Mouse (Mus musculus) intestine, embryonic 14.5 days (tissue): ENCODE results near the gene Col20a1. TPM values are rescaled to one million over a fixed set of nuclear protein-coding genes. Genes with fewer than 3 reads are reported as not detected.

Experiments
- ATAC-seq: fragments of 200-750 bp; cut with Nextera tagmentation; replicated peaks from 2 replicates; pipeline ENCODE4 v1.8.0; 2017; ENCODE audit warnings: low read depth, moderate number of reproducible peaks, moderate TSS enrichment, moderate library complexity; ENCODE audit not compliant: low FRiP score, low TSS enrichment
- DNase-seq: peaks from one replicate; pipeline ENCODE4 v3.0.0-alpha.2; 2018; ENCODE audit warnings: low spot score
- H3K27ac ChIP-seq: fragments of 300-500 bp; sonication (generic); 2 replicates; pipeline ENCODE4 v1.5.1; 2014; ENCODE audit warnings: low read depth, mild to moderate bottlenecking, control low read depth
- H3K27me3 ChIP-seq: fragments of 300-500 bp; sonication (generic); replicated peaks from 2 replicates; pipeline ENCODE4 v1.6.1; 2014; ENCODE audit warnings: low read length, control low read depth; ENCODE audit not compliant: control insufficient read depth, insufficient read depth
- H3K36me3 ChIP-seq: fragments of 300-500 bp; sonication (generic); 2 replicates; pipeline ENCODE4 v1.6.1; 2014; ENCODE audit warnings: low read length, control low read depth; ENCODE audit not compliant: control insufficient read depth, insufficient read depth
- H3K4me1 ChIP-seq: fragments of 300-500 bp; sonication (generic); replicated peaks from 2 replicates; pipeline ENCODE4 v1.6.1; 2014; ENCODE audit warnings: low read length, control low read depth, mixed read lengths; ENCODE audit not compliant: control insufficient read depth, insufficient read depth
- H3K4me2 ChIP-seq: fragments of 300-500 bp; sonication (generic); 2 replicates; pipeline ENCODE4 v1.6.1; 2014; ENCODE audit warnings: low read length
- H3K4me3 ChIP-seq: fragments of 300-500 bp; sonication (generic); 2 replicates; pipeline ENCODE4 v1.5.1; 2014; ENCODE audit warnings: low read depth, low read length, control low read depth, mixed read lengths
- H3K9ac ChIP-seq: fragments of 300-500 bp; sonication (generic); 2 replicates; pipeline ENCODE4 v1.6.1; 2014; ENCODE audit warnings: mild to moderate bottlenecking, low read length
- H3K9me3 ChIP-seq: fragments of 300-500 bp; sonication (generic); 2 replicates; pipeline ENCODE4 v1.6.1; 2016; ENCODE audit warnings: low read length, control low read depth; ENCODE audit not compliant: control insufficient read depth
- WGBS: fragments of 180-500 bp; shearing (Covaris S2); extraction: QIAGEN DNeasy Blood & Tissue Kit; methylation state at CpG from one replicate; pipeline ENCODE4 v1.1.7; 2014; 5-methylcytosine and 5-hydroxymethylcytosine counted together
- polyA plus RNA-seq: library from polyadenylated mRNA; unstranded; fragments of >200 nt; fragmentation: Nextera tagmentation; extraction: Ambion mirVana; gene quantifications from 2 replicates; pipeline ENCODE4 v1.2.1, GENCODE M21; 2014

Col20a1 gene
- polyA plus RNA-seq, 1 experiment from 2014 or later = 0.24 TPM

- no peak overlapping the region for H3K4me3 ChIP-seq
- peaks cover 39% of the 10 kb centered on the region for H3K27me3 ChIP-seq
- H3K9ac ChIP-seq = no peak overlapping the region
- H3K27ac ChIP-seq = no peak overlapping the region
- H3K4me1 ChIP-seq = no peaks in the 10 kb centered on the region; the same call in 1 of the 2 replicates
- H3K9me3 ChIP-seq = no peaks in the 10 kb centered on the region
- no peak overlapping the region for H3K4me2 ChIP-seq
- no peak for ATAC-seq
- DNase-seq = no peak
- H3K36me3 ChIP-seq = no peaks in the 10 kb centered on the region
These were observed 56.0 kb downstream of the Col20a1 start for GRCm38 (mm10) chr2:181042376-181042775.

GRCm38 (mm10) chr2:181043437-181043836, 57.1 kb downstream of the Col20a1 start, which contains the start of gene Chrna4:
Gene Chrna4, minus strand, starts transcription at chr2:181043546.
- Histone ChIP-seq H3K9me3 (no peaks in the 10 kb centered on the region), H3K4me1 (no peaks in the 10 kb centered on the region; the same call in 1 of the 2 replicates), H3K36me3 (no peaks in the 10 kb centered on the region), H3K27ac (no peak within 1 kb of the TSS), H3K4me2 (no peak within 1 kb of the TSS), H3K4me3 (no peak within 1 kb of the TSS), H3K27me3 (peaks cover 29% of the 10 kb centered on the region), H3K9ac (no peak within 1 kb of the TSS)
- DNase-seq = no peak
- ATAC-seq = no peak
- WGBS = 59% methylated on average over 3 of the region's 3 CpGs

GRCm38 (mm10) chr2:181044001-181044400, 57.7 kb downstream of the Col20a1 start:
- ATAC-seq (no peak), DNase-seq (no peak)
- WGBS = 28% methylated on average over 3 of the region's 3 CpGs

GRCm38 (mm10) chr2:181048252-181048945, 62.1 kb downstream of the Col20a1 start:
- Histone ChIP-seq H3K4me2 (no peak overlapping the region), H3K36me3 (no peaks in the 10 kb centered on the region), H3K27me3 (0 out of 2 replicates have a peak, but pooled peaks cover 2% of the 10 kb centered on the region), H3K4me1 (no peaks in the 10 kb centered on the region), H3K27ac (no peak overlapping the region), H3K4me3 (no peak overlapping the region), H3K9me3 (no peaks in the 10 kb centered on the region), H3K9ac (no peak overlapping the region)
- no peak for DNase-seq
- 48% methylated on average over 7 of the region's 7 CpGs for WGBS
- ATAC-seq = no peak

More at GRCm38 (mm10) chr2:181044001-181044400, 57.7 kb downstream of the Col20a1 start:
- peaks cover 23% of the 10 kb centered on the region for H3K27me3 ChIP-seq
- no peaks in the 10 kb centered on the region; the same call in 1 of the 2 replicates for H3K4me1 ChIP-seq
- H3K27ac ChIP-seq = no peak overlapping the region
- no peak overlapping the region for H3K4me3 ChIP-seq
- no peaks in the 10 kb centered on the region for H3K9me3 ChIP-seq
- no peak overlapping the region for H3K9ac ChIP-seq
- no peaks in the 10 kb centered on the region for H3K36me3 ChIP-seq
- H3K4me2 ChIP-seq = no peak overlapping the region

GRCm38 (mm10) chr2:181048986-181049385, 62.7 kb downstream of the Col20a1 start:
- Histone ChIP-seq H3K27me3 (0 out of 2 replicates have a peak, but pooled peaks cover 2% of the 10 kb centered on the region), H3K4me2 (no peak overlapping the region), H3K4me1 (no peaks in the 10 kb centered on the region), H3K27ac (no peak overlapping the region), H3K36me3 (no peaks in the 10 kb centered on the region), H3K9me3 (no peaks in the 10 kb centered on the region), H3K4me3 (no peak overlapping the region), H3K9ac (no peak overlapping the region)
- no peak for ATAC-seq
- DNase-seq = no peak
- 75% methylated on average over 9 of the region's 9 CpGs for WGBS

GRCm38 (mm10) chr2:181052171-181052570, 65.8 kb downstream of the Col20a1 start:
- WGBS = 86% methylated on average over 1 of the region's 1 CpGs
- no peak for DNase-seq
- no peaks in the 10 kb centered on the region for H3K36me3 ChIP-seq

GRCm38 (mm10) chr2:181057341-181057740, 71.0 kb downstream of the Col20a1 start:
- H3K9ac ChIP-seq = no peak overlapping the region
- no peaks in the 10 kb centered on the region for H3K4me1 ChIP-seq
- ATAC-seq (no peak), DNase-seq (no peak)
- no peaks in the 10 kb centered on the region for H3K36me3 ChIP-seq
- no peak overlapping the region for H3K4me2 ChIP-seq
- H3K27ac ChIP-seq = no peak overlapping the region
- H3K9me3 ChIP-seq = no peaks in the 10 kb centered on the region
- WGBS = 46% methylated on average over 8 of the region's 8 CpGs
- peaks cover 2% of the 10 kb centered on the region; the same call in 1 of the 2 replicates for H3K27me3 ChIP-seq
- no peak overlapping the region for H3K4me3 ChIP-seq

More at GRCm38 (mm10) chr2:181052171-181052570, 65.8 kb downstream of the Col20a1 start:
- Histone ChIP-seq H3K27me3 (0 out of 2 replicates have a peak, but pooled peaks cover 2% of the 10 kb centered on the region), H3K27ac (no peak overlapping the region), H3K9me3 (no peaks in the 10 kb centered on the region), H3K9ac (no peak overlapping the region), H3K4me2 (no peak overlapping the region), H3K4me1 (no peaks in the 10 kb centered on the region), H3K4me3 (no peak overlapping the region)
- ATAC-seq = no peak

GRCm38 (mm10) chr2:181058193-181058592, 71.9 kb downstream of the Col20a1 start:
- no peak overlapping the region for H3K4me2 ChIP-seq
- ATAC-seq = no peak
- peaks cover 2% of the 10 kb centered on the region; the same call in 1 of the 2 replicates for H3K27me3 ChIP-seq
- H3K9me3 ChIP-seq = no peaks in the 10 kb centered on the region
- DNase-seq = no peak
- no peaks in the 10 kb centered on the region for H3K36me3 ChIP-seq
- H3K27ac ChIP-seq = no peak overlapping the region
- no peak overlapping the region for H3K4me3 ChIP-seq
- no peaks in the 10 kb centered on the region for H3K4me1 ChIP-seq
- 23% methylated on average over 3 of the region's 3 CpGs for WGBS
- H3K9ac ChIP-seq = no peak overlapping the region

GRCm38 (mm10) chr2:181060127-181060526, 73.8 kb downstream of the Col20a1 start:
- H3K27me3 ChIP-seq = peaks cover 2% of the 10 kb centered on the region; the same call in 1 of the 2 replicates
- no peak overlapping the region for H3K4me3 ChIP-seq
- no peak overlapping the region for H3K9ac ChIP-seq
- H3K27ac ChIP-seq = no peak overlapping the region
- ATAC-seq (0 out of 2 replicates have a peak, but pooled peaks have one; percentile 43), DNase-seq (peak; percentile 90)
- no peaks in the 10 kb centered on the region for H3K36me3 ChIP-seq
- WGBS = 21% methylated on average over 5 of the region's 5 CpGs
- no peak overlapping the region for H3K4me2 ChIP-seq
- H3K4me1 ChIP-seq = no peaks in the 10 kb centered on the region
- H3K9me3 ChIP-seq = no peaks in the 10 kb centered on the region
